Mouse (Mus musculus): ENCODE measurements around the gene Wdr91.

The Wdr91 gene

DNA sequence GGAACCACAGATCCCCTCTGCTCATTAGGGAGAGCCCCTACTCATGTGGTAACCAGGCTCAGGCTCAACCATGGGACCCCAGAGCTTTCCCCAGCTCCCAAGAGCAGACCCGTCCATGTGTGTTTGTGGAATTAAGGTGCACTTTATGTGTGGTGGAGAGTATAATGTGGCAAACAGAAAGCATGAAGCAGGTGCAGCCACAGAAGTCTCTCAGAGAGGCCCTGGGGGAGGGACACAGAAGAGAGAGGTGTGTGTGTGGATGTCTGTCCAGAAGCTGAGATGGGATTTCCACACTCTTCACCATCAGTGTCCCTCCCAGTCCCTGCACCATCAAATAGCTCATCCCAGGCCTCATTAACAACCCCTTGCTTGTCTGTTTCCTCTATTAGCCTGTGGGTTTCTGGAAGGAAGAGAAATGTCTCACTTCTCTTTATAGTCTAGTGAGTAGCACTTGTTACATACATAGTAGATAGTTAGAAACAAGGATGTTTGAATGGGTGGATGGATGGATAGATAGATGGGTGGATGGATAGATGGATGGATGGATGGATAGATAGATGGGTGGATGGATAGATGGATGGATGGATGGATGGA, 35.9 kb upstream of the Wdr91 start:
- TF ChIP-seq NANOG (IDR thresholded peaks at IDR 0.05; ENCODE audit: borderline replicate concordance, low read length) (no peak), CTCF (conservative IDR thresholded peaks at IDR 0.05; ENCODE audit: low read length) (no peak), POU5F1 (IDR thresholded peaks at IDR 0.05; ENCODE audit: borderline replicate concordance, low read length) (no peak)
- Histone ChIP-seq H3K36me3 (ENCODE audit: insufficient read depth, low read length) (no peaks in the 10 kb centered on the region), H3K4me1 (replicated peaks; ENCODE audit: low read depth, low read length) (peaks cover 46% of the 10 kb centered on the region), H3K4me3 (replicated peaks; ENCODE audit: low read length) (no peak overlapping the region), H3K27me3 (ENCODE audit: insufficient read depth, low read length) (peaks cover 69% of the 10 kb centered on the region), H3K9me3 (ENCODE audit: low read length) (no peaks in the 10 kb centered on the region)

DNA sequence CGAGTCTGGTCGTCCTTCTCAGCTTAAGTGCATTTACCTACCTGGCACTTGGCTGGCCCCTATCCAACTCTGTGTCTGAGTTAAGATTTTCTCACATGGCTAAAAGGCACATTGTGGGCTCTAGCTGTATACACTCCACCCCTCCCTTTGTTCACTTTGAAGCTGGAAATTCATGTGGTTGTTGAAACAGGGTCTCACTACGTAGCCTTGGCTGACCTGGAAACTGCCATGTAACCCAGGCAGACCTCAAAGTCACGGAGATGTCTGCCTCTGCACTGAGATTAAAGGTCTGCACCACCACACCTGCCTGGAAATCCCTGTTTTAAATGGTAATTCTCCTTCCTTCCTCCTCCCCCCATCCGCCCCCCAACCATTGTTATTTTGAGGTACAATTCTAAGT, 32.8 kb upstream of the Wdr91 start:
- no peaks in the 10 kb centered on the region for H3K36me3 ChIP-seq (ENCODE audit: insufficient read depth, low read length)
- no peaks in the 10 kb centered on the region for H3K9me3 ChIP-seq (ENCODE audit: low read length)
- peaks cover 59% of the 10 kb centered on the region for H3K4me1 ChIP-seq (replicated peaks; ENCODE audit: low read depth, low read length)
- H3K27me3 ChIP-seq (ENCODE audit: insufficient read depth, low read length): peaks cover 50% of the 10 kb centered on the region
- no peak overlapping the region for H3K4me3 ChIP-seq (replicated peaks; ENCODE audit: low read length)
- TF ChIP-seq POU5F1 (IDR thresholded peaks at IDR 0.05; ENCODE audit: borderline replicate concordance, low read length) (no peak), NANOG (IDR thresholded peaks at IDR 0.05; ENCODE audit: borderline replicate concordance, low read length) (no peak), CTCF (conservative IDR thresholded peaks at IDR 0.05; ENCODE audit: low read length) (no peak)

DNA sequence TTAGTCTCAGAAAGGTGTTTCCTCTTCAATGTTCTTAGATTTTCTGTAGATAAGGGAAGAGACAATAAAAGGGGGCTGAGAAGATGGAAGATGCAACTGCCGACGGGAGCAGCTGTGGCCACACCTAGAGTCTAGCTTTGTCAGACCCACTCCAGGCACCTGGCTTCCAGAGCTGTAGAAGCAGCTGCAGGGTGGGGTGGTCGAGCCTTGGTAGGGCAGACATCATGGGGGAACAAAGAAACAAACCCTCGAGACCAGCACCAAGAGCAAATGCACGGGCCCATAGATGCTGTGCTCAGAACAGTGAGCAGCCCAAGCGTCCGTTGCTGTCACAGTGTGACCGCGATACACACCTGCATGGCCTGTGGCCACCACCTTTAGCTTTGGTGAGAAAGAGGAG, 31.8 kb upstream of the Wdr91 start:
- peaks cover 46% of the 10 kb centered on the region for H3K27me3 ChIP-seq (ENCODE audit: insufficient read depth, low read length)
- H3K9me3 ChIP-seq (ENCODE audit: low read length): no peaks in the 10 kb centered on the region
- no peak overlapping the region for H3K4me3 ChIP-seq (replicated peaks; ENCODE audit: low read length)
- no peak for TF ChIP-seq POU5F1 (IDR thresholded peaks at IDR 0.05; ENCODE audit: borderline replicate concordance, low read length)
- TF ChIP-seq CTCF (conservative IDR thresholded peaks at IDR 0.05; ENCODE audit: low read length): no peak
- TF ChIP-seq NANOG (IDR thresholded peaks at IDR 0.05; ENCODE audit: borderline replicate concordance, low read length): no peak
- H3K36me3 ChIP-seq (ENCODE audit: insufficient read depth, low read length): no peaks in the 10 kb centered on the region
- H3K4me1 ChIP-seq (replicated peaks; ENCODE audit: low read depth, low read length): peaks cover 58% of the 10 kb centered on the region

DNA sequence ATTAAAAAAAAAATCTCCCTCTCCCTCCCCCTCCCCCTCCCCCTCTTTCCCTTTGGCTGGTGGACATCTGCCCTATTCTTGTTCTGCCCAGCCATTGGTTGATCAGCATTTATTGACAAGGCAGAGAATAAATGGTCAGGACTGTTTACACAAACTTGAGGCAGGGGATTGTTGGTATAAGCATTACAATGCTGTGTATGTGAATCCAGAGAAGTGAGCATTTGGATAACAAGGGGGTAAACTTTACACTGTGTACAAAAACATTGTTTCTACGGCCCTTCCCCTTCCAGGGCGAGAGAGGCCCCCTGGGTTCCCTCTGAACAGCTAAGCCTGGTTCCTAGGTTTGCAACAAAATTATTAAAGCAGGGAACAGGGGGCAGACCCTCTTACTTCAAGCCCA, 30.8 kb upstream of the Wdr91 start:
- Histone ChIP-seq H3K4me1 (replicated peaks; ENCODE audit: low read depth, low read length) (peaks cover 58% of the 10 kb centered on the region), H3K27me3 (ENCODE audit: insufficient read depth, low read length) (peaks cover 43% of the 10 kb centered on the region), H3K4me3 (replicated peaks; ENCODE audit: low read length) (no peak overlapping the region), H3K9me3 (ENCODE audit: low read length) (no peaks in the 10 kb centered on the region), H3K36me3 (ENCODE audit: insufficient read depth, low read length) (no peaks in the 10 kb centered on the region)
- TF ChIP-seq NANOG (IDR thresholded peaks at IDR 0.05; ENCODE audit: borderline replicate concordance, low read length) (no peak), POU5F1 (IDR thresholded peaks at IDR 0.05; ENCODE audit: borderline replicate concordance, low read length) (no peak), CTCF (conservative IDR thresholded peaks at IDR 0.05; ENCODE audit: low read length) (no peak)

DNA sequence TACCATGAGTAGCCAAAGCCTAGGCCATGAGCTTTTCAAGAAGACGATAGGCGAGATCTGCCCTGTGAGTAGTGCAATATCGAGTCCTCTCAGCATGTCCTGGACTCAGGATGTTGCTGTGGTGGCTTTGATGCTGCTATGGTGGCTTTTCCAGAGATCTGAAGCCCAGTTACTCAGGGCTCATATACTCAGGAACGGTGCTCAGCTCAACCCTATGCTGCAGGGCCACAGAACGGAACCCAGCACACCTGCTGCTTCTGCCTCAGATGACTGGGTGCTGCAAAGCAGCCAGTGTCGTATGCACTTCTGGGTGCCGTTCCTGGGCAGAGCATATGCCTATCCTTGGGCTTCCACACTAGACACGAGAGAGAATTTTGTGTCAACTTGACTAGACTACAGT, 28.8 kb upstream of the Wdr91 start:
- peaks cover 52% of the 10 kb centered on the region for H3K4me1 ChIP-seq (replicated peaks; ENCODE audit: low read depth, low read length)
- peaks cover 25% of the 10 kb centered on the region for H3K27me3 ChIP-seq (ENCODE audit: insufficient read depth, low read length)
- H3K36me3 ChIP-seq (ENCODE audit: insufficient read depth, low read length): no peaks in the 10 kb centered on the region
- TF ChIP-seq POU5F1 (IDR thresholded peaks at IDR 0.05; ENCODE audit: borderline replicate concordance, low read length): no peak
- no peak for TF ChIP-seq NANOG (IDR thresholded peaks at IDR 0.05; ENCODE audit: borderline replicate concordance, low read length)
- TF ChIP-seq CTCF (conservative IDR thresholded peaks at IDR 0.05; ENCODE audit: low read length): no peak
- no peaks in the 10 kb centered on the region for H3K9me3 ChIP-seq (ENCODE audit: low read length)
- H3K4me3 ChIP-seq (replicated peaks; ENCODE audit: low read length): no peak overlapping the region

DNA sequence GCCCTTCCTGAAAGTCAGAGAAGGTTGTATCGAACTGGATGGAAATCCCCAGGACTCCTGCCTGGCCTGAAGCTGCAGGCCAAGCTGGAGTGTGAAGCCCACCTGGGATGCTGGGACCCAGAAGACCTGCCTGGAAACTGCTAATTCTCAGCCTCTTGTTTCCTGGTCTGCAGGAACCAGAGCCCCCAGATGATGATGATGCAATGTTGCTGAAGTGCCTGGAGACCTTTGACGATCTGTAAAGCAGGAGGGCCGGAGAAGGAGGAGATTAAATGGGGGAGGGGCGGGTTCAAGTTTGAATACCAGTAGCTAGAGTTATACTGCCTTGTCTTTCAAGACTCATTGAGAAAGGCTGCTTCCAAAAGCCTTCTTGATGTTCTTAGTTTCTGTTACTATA, 28.3 kb upstream of the Wdr91 start:
- no peaks in the 10 kb centered on the region for H3K36me3 ChIP-seq (ENCODE audit: insufficient read depth, low read length)
- no peak overlapping the region for H3K4me3 ChIP-seq (replicated peaks; ENCODE audit: low read length)
- peaks cover 47% of the 10 kb centered on the region for H3K4me1 ChIP-seq (replicated peaks; ENCODE audit: low read depth, low read length)
- no peaks in the 10 kb centered on the region for H3K9me3 ChIP-seq (ENCODE audit: low read length)
- H3K27me3 ChIP-seq (ENCODE audit: insufficient read depth, low read length): peaks cover 19% of the 10 kb centered on the region
- TF ChIP-seq POU5F1 (IDR thresholded peaks at IDR 0.05; ENCODE audit: borderline replicate concordance, low read length): no peak
- no peak for TF ChIP-seq NANOG (IDR thresholded peaks at IDR 0.05; ENCODE audit: borderline replicate concordance, low read length)
- no peak for TF ChIP-seq CTCF (conservative IDR thresholded peaks at IDR 0.05; ENCODE audit: low read length)

DNA sequence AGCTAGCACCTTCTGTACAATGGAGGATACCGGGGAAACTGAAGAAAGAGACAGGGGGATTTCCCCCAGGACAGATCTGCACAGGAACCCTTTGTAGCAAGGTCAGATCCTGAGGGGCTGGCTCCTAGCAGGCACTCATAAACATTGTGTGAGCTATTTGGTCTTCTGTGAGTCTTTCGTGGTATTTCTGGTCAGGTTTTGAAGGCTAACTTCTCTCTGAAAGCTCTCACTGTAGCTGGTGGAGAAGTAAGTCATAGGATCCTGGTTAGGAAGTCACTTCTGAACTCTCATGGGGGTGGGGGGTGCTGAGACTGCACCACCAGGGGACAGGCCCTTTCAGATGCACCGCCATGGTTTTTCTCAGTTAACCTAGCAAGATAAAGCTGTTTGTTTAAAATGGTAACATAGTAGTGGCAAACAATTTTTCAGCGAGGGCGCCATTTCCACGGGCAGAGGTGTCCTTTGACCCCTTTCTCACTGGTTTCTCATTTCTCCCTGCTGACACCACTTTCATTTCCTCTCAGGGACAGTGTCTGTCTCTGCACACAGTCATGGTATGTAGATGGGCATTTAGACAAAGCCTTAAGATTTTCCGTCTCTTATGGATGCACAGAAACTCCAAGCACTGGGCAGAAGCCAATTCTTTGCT, 27.7 kb upstream of the Wdr91 start:
- Histone ChIP-seq H3K4me1 (replicated peaks; ENCODE audit: low read depth, low read length) (peaks cover 42% of the 10 kb centered on the region), H3K9me3 (ENCODE audit: low read length) (no peaks in the 10 kb centered on the region), H3K27me3 (ENCODE audit: insufficient read depth, low read length) (peaks cover 17% of the 10 kb centered on the region; the same call in 1 of the 2 replicates), H3K4me3 (replicated peaks; ENCODE audit: low read length) (no peak overlapping the region), H3K36me3 (ENCODE audit: insufficient read depth, low read length) (no peaks in the 10 kb centered on the region)
- TF ChIP-seq POU5F1 (IDR thresholded peaks at IDR 0.05; ENCODE audit: borderline replicate concordance, low read length) (no peak), NANOG (IDR thresholded peaks at IDR 0.05; ENCODE audit: borderline replicate concordance, low read length) (no peak), CTCF (conservative IDR thresholded peaks at IDR 0.05; ENCODE audit: low read length) (no peak)

DNA sequence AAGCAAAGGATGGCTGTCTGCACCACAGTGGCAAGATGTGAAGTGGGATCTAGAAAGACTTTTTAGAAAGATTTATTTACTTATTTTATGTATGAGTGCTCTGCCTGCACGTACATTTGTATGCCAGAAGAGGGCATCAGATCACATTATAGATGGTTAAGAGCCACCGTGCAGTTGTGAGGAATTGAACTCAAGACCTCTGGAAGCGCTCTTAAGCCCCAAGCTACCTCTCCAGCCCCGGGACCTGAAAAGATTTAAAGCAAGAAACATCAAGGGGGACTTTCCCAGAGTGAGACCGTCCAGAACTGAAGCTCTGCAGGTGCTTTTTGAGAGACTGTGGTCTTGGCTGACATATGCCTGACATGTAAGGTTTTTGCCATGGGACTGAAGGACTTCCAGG, 26.1 kb upstream of the Wdr91 start:
- Histone ChIP-seq H3K4me3 (replicated peaks; ENCODE audit: low read length) (no peak overlapping the region), H3K36me3 (ENCODE audit: insufficient read depth, low read length) (no peaks in the 10 kb centered on the region), H3K27me3 (ENCODE audit: insufficient read depth, low read length) (peaks cover 15% of the 10 kb centered on the region; the same call in 1 of the 2 replicates), H3K4me1 (replicated peaks; ENCODE audit: low read depth, low read length) (peaks cover 28% of the 10 kb centered on the region), H3K9me3 (ENCODE audit: low read length) (no peaks in the 10 kb centered on the region)
- TF ChIP-seq CTCF (conservative IDR thresholded peaks at IDR 0.05; ENCODE audit: low read length) (peak; percentile 40), POU5F1 (IDR thresholded peaks at IDR 0.05; ENCODE audit: borderline replicate concordance, low read length) (no peak)

DNA sequence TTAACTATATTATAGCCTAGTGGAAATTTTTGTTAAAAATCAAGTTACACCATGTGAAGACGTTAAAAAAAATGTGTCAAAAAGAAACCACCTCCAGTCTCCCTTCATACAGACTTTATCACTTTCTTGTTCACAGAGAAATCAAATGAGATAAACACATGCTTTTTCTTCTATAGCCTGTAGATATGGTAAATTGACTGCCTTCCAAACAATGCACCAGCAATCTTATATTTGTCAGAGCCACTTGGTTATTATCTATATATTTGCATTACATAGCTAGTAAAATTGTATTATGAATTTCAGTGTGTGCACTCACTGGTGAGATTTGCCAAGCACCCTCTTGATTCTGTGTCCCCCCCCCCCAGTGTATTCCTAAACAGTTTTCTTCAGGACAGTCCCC, 22.0 kb upstream of the Wdr91 start:
- Histone ChIP-seq H3K27me3 (ENCODE audit: insufficient read depth, low read length) (peaks cover 8% of the 10 kb centered on the region; the same call in 1 of the 2 replicates), H3K36me3 (ENCODE audit: insufficient read depth, low read length) (no peaks in the 10 kb centered on the region), H3K9me3 (ENCODE audit: low read length) (no peaks in the 10 kb centered on the region), H3K4me1 (replicated peaks; ENCODE audit: low read depth, low read length) (no peaks in the 10 kb centered on the region), H3K4me3 (replicated peaks; ENCODE audit: low read length) (no peak overlapping the region)
- TF ChIP-seq POU5F1 (IDR thresholded peaks at IDR 0.05; ENCODE audit: borderline replicate concordance, low read length) (no peak), CTCF (conservative IDR thresholded peaks at IDR 0.05; ENCODE audit: low read length) (no peak), NANOG (IDR thresholded peaks at IDR 0.05; ENCODE audit: borderline replicate concordance, low read length) (no peak)

Data from E14TG2a.4 (cell line).